Mouse (Mus musculus) heart, postnatal 36 days (tissue): Measurements from ENCODE around the gene Snrnp25. TPM values are rescaled to one million over a fixed set of nuclear protein-coding genes. Genes with fewer than 3 reads are reported as not detected.

Source experiments
- DNase-seq, 2 experiments: peaks; one replicate each; pipeline ENCODE4 v3.0.0; 2021 to 2022
- intact Hi-C: fragments of 180-260 bp; cut with DNase I; formaldehyde crosslinking; loops from one replicate; pipeline ENCODE4 v1.15.1; 2025
- total RNA-seq, 2 experiments: library from RNA; stranded (reverse); gene quantifications; 2 replicates each; pipeline ENCODE4 v1.2.3; 2021

The Snrnp25 gene
- total RNA-seq, 2 experiments from 2014 or later = 11.1 to 12.2 TPM

DNA sequence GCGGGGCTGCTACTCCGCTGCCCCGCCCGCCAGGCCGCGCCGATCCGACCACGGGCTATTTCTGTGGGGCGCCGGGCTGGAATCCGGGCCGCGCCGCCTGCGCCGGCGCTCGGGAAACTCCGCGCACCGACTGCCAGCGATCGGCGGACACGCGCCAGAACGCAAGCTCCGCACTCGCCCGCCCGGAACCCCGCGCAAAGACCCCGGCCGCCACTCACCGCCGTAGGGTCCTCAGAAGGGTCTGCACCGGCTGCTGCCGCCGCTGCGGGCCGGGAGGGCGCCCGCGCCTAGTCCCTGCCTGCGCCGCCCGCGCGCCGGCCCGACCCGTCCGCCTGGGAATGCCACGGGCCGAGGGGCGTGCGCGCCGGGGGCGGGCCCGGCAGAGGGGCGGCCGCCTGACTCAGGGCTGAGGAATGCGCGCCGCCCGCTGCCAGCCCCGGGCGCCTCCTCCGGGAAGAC lies 16.8 kb downstream of the Snrnp25 start, which contains the start of gene Rhbdf1:
TSS of gene Rhbdf1 (minus strand) at position 350 of the 459 bp plus-strand sequence.
- intact Hi-C loops = no loop called here
- DNase-seq = peak in 1 of 2 experiments; percentile 73

DNA sequence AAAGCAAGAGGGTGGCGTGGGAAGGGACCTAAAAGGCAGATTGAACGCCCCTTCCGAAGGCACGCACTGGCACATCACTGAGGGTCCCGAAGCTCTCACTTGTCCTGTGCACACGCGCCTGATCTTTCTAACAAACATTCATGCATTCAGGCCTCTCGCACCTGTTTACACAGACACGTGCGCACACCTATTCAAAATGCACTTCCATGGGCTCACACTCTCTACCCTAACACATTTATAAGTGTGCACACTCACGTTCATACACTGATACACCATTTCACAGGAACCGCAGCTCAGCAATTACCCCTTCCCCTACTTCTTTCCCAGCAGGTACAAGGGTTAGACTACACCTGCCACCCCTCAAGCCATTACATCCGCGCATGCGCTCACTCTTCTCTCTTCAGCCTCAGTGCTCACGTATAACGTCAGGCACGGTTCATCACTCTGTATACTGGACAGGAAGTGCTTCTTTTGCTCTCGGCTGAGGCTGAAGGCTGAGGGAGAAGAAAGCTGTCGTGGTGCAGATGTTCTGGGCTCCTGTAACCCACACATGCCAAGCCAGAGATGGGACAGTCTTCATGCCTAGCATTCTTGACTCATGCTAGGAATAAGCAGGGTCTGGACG lies 17.5 kb downstream of the Snrnp25 start:
- DNase-seq = peak in 1 of 2 experiments; percentile 41

DNA sequence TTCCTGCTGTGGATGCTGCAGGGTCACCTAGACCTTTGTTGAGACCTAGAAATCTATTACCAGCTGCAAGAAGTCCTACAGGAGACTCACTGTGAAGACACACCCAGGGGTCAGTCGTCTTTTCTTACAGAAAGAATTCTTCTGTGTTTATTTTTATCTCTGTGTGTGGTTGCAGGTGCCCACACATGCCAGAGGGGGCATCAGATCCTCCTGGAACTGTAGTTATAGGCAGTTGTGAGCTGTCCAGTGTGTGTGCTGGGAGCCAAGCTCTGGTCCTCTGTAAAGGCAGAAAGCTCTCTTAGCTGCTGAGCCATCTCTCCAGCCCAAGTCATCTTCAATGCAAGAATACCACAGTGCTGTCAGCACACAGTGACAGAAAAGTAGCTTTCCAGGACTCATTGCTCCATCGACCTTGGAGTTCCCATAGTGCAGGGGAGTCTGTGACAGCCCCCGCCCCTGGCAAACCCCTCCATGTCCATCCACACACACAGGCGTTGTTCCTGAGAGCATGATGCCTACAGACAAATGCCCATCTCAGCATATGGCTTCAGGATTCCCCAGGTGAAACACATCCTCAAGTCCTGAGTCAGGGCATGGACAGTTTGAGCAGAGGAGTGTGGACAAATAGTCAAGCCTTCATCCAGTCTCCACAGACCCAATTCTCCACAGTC lies 18.2 kb downstream of the Snrnp25 start:
- intact Hi-C loops = no loop called here

More for the DNA sequence above, 17.5 kb downstream of the Snrnp25 start:
- intact Hi-C loops = no loop called here

DNA sequence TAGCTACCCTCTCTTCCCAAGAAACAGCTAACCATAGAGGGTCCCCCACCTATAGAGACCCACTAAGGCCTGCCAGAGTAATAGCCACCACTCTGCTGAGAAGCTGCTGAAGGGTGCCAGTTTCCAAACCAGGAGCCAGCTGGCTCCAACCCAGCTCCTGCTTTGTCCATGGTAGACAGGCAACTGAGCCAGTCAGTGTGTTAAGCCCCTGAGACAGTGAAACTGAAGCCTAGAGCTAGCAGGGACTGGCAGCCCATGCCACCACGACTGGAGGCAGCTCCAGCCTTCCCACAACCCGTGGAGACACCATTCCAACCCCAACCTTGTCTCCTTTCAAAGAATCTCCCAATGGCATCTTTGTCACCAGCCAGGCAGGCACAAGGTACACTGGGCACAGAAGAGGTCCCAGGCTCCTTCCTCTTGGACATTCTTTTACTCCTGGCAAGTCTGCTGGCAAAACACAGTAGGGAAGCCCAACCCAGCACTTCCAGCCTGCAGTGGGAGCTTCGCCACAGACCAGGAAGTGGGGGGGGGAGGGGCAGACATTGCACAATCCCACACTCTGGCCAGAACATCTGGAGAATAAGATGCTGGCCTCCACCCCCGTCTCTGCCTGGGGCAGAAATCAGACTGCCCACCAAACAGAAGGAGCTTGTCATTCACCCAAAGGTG lies 19.4 kb downstream of the Snrnp25 start:
- intact Hi-C loops = no loop called here
- DNase-seq = peak; percentile 86 to 89

More for the DNA sequence above, 18.2 kb downstream of the Snrnp25 start:
- no peak for DNase-seq

DNA sequence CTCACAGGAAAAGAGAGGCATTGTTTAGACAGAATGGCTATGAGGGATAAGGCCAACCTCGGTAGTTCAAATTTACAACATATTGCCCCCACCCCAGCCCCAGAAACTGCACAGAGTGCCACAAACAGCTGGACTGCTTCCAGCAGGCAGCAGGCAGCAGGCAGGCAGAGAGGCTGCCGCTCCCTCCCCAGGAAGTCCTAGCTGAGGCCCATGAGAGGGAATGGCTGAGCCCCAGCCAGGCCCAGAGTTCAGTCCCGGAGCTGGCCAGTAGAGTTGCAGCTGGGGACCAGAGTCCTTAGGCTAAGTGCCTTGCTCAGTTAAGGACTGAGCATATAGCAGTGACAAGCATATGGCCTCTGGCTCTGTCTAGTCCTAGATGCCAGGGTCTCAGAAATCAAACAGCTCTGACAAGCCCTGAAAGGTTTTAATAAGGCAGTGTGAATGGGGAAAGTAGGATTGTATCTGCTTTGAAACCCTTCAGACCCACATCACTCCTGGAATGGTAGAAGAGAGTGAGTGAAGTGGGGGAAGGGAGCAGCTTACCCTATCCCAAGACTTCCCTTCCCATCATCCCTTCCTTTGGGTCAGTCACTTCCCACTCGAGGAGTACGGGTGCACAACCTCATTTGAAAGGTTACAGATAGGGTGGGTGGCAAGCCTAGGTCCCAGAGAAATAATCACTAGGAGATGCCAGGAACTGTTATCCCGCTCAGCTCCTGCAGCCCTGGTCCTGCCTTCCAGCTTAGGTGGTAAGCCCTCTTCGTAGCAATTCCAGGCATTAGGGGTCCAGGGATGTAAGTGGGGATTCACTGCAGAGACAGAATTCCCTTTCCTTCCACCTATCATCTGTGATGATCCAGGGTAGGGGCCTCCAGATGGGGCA lies 20.2 kb downstream of the Snrnp25 start:
- DNase-seq = peak in 1 of 2 experiments; percentile 46
- intact Hi-C loops = no loop called here

DNA sequence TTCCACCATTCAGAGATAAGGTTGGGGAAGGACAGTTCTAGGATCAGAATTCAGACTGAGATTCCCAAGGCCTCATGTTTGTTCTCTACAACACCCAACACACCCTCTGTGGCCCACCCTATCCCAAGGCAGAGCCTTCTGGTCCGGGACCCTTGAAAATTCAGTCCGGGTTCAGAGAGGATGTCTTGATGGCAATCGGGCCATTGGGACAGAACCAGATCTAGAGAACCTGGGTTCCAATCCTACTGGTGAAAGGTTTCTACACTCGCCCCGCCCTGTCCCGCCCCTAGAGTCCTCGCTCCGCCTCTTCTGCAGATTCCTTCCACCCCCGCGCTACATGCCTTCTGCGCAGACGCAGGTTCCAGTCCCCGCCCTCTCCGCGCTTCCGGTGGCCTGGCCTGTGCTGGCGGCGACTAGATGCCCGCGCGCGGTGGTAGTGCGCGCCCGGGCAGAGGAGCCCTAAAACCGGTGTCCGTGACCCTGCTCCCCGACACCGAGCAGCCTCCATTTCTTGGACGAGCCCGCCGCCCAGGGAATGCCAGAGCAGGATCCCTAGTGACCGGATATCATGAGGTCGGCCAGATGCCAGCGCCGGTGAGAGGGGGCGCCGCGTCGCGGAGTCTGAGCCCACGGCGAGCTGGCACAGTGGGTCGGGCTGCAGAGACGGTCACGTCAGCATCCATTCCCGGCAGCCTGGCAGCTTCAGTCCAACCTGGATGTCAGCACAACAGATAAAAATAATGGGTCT lies 21.1 kb downstream of the Snrnp25 start, which contains the start of gene Mpg:
TSS of gene Mpg (plus strand) at position 382 of the 748 bp plus-strand sequence.
- peak; percentile 91 to 92 for DNase-seq
- intact Hi-C loops = no loop called here

DNA sequence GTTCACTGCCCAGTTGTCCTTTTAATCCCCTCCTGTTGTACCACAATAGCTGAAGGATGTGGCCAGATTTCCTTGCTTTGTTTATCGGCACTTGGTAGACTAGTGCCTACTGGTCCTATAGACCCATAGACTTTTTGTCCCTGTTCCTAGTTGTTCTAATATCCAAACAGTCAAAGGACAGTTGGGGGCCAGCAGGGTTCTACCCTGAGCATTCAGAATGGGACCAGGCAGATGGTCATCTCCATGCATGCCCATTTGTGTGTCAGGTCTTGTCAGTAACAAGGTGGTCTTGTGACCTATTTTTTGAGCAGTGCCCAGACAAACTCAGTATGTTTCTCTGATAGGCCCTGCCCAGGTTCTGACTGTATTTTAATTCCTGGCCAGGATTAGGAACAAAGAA lies 21.8 kb downstream of the Snrnp25 start:
- no peak for DNase-seq
- intact Hi-C loops = no loop called here

DNA sequence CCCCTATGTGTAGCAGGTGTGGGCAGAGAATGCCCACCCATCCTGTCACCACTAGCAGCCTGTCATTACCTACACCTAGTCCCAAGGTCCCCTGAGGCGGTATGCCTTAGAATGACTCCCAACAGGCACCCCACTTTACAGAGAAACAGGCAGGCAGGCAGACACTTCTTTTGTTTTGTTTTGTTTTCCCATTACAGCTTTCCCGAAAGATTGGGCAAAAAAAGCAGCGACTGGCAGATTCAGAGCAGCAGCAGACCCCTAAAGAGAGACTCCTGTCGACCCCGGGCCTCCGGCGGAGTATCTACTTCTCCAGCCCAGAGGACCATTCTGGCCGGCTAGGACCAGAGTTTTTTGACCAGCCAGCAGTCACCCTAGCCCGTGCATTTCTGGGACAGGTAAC lies 22.3 kb downstream of the Snrnp25 start:
- DNase-seq = no peak
- intact Hi-C loops = no loop called here

DNA sequence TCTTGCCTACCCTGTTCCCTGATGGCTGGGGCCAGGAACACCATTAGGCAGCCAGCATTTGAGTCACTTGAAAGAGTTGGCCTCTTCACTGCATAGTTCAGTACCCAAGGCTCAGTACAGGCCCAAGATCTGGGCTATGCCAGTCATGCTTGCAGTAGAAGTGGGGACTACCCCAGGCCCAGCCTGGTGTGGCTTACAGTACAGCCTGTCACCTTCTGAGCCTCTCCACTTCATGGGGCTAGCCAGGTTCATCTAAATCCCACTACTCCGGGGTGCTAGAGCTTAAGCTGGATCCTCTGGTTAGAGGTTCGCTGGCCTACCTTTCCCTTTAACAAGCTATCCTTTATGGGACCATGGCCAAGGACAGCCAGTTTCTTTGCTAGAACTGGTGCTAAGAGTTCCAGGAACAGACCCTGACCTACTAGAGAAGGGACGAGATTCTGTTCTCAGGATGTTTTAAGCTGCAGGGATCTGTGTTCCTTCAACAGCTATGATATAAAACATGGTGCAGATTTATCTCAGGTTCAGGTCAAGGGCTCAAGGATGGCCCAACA lies 23.2 kb downstream of the Snrnp25 start:
- no peak for DNase-seq
- intact Hi-C loops = no loop called here

DNA sequence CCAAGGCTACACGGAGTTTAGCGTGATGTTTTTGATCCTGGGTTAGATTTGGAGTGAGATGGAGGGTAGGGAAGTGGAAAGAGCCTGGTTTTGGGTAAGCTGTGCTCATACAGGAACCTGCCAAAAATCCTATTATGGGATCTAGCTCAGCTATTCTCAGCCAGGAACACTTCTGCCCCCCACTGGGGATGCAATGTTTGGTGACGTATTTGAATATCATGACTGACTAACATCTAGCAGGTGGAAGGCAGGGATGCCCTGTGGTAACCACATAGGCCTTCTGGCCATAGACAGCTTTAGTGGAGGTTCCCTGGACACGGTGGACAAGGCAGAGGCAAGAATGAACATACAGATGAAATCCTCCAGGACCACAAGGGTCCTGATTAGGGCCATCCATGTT lies 25.0 kb downstream of the Snrnp25 start:
- intact Hi-C loops = no loop called here
- no peak for DNase-seq

DNA sequence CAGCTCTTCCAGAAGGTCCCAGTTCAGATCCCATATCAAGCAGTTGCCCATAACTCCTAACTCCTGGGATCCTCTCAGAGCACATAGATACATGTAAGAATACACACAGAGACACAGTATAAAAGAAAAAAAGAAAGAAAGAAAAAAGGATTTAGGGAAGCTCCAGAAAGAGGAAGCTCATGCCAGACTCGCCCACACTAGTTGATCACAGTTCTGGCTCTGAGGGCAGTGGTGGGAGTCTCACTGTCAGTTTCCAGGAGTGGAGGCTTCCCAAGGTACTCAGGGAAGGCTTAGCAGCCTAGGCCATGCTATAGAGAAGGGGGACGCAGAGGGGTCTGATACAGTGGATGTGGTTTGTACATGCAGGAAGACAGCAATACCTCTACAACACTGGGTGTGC lies 25.9 kb downstream of the Snrnp25 start:
- intact Hi-C loops = no loop called here
- no peak for DNase-seq

DNA sequence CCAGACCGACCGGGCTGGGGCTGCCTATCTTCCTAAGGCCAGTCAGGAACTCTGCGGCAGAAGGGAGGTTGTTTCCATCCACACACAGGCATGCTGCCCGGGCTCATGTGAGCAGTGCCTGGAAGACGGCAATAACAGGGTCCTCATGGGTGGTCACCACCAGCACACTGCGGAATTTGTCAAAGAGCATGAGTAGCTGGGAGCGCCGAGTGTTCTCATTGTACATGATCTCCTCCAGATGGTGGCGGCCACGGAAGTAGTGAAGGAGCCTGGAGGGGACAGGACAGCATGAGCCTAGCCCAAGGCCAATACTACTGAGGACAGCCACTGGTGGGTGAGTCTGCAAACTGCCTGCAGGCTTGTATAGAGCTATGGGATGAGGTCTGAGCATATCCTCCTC lies 27.6 kb downstream of the Snrnp25 start:
- DNase-seq = peak in 1 of 2 experiments; percentile 2
- intact Hi-C loops = no loop called here

DNA sequence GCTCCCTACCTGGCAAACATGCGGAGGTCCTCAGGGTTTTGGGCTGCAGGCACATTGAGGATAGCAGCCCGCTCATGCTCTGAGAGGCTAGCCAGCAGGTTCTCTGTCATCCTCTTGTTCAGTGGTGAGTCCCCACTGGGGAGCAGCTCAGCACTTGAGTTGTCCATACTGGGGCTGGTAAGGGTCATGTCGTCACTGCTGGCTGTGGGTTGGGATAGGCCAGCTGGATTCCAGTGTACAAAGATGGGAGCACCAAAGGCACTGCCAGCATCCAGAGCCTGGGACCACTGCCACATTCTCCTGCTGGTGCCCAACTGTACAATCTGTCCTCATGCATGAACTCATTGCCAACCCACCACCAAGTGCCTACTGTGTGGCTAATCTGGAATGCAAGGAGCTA lies 28.7 kb downstream of the Snrnp25 start:
- no peak for DNase-seq
- intact Hi-C loops = no loop called here

DNA sequence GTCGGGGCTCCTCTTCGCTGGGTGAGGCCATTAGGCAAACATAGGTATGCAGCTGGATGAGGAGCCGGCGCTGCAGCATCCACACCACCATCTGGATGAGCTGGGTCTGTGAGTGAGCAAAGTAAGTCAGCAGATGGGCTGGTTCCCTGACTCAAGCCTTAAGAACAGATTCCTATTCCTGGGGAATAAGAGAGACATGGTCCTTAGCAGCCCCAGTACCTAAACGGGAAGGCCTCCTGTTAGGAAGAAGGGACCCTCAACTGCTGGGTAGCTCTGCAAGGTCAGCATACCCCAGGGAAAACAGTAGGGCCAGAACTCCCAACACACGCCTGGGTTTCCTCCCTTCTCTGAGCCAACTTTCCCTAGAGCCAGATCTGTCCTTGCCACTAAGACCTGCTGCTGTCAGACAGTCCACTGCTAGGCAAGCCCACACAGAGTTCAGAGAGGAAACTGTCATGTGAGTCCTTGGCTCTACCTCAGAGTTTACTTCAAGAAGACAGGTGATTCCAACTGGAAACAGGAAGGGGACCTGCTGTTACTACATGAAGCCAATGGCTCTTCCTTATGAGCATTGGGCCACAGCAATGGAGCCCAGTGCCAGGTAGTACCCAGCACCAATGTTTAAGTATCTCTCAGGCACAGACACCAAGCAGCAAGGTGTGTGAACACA lies 29.7 kb downstream of the Snrnp25 start:
- no peak for DNase-seq
- intact Hi-C loops = loop anchor here (5.0 kb wide), 1 partner anchor 52 kb away; the partner anchor contains the start of gene Hbq1b

DNA sequence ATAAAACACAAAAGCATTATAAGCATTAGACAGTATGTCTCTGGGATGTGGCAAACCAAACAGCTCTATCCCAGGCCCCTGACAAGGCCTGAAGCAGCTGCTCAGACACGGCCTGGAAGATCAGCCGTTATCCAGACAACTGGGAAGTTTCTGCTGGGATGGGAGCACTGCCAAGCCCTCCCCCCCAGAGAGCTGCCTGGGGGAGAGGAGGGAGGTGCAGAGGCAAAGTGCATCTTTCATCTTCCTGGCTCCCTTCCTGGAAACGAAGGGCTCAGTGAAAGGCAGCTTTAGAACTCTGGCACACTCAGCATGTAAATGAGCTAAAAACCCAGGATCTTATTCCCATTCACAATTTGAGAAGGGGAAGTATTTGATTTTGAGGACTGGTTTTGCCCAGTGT lies 30.4 kb downstream of the Snrnp25 start:
- intact Hi-C loops = loop anchor here (5.0 kb wide), 1 partner anchor 52 kb away; the partner anchor contains the start of gene Hbq1b

DNA sequence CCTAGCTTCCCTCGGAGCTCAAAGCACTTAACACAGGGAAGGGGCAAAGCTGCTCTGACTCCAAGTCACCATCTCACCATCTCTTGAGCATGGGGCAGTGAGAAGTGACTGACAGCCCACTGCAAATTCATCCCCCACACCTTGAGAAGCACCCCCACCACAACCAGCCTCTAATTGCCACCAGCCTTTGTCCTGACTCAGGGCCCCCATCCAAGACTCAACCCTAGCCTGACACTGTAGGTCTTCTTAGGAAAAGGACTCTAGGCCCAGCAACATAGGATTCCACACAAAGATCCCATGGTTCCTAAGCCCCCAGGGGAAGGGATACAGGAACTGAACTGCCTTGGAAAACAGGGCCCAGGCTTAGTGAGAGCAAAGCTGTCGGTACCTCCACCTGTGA lies 30.9 kb downstream of the Snrnp25 start:
- no peak for DNase-seq
- intact Hi-C loops = loop anchor here (5.0 kb wide), 1 partner anchor 51 kb away; the partner anchor contains the start of gene Hbq1b

More for the DNA sequence above, 30.4 kb downstream of the Snrnp25 start:
- peak; percentile 58 to 59 for DNase-seq

DNA sequence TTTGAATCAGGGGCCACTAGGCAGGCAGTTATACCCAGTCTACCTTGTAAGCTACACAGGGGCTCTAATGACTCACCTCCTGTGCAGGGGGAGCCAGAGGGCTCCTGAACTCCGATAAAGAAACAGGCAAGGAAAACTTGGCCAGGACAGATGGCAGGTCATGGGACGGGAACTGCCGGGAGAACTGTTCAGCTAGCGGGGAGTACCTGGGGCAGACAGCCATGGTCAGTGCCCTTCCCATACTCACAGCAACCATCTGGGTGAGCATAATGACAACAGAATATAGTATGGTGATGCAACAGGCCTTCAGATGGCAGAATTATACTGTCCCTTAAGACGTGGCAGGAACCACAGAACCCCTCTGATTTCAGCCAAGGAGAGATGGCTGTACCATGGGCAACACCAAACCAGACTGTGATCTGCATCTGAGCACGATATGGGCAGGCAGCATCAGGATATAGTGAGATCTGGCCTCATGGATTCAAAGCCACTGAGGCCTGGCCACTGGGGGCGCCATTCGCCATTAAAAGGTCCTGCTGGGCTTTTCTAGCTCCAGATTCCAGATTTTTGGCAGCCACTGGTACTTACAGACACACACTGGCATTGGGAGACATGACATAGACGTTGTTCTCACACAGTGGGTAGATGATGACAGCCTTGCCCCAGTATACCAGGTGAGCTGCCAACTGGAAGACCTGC lies 31.6 kb downstream of the Snrnp25 start:
- peak; percentile 50 to 70 for DNase-seq
- intact Hi-C loops = loop anchor here (5.0 kb wide), 1 partner anchor 50 kb away; the partner anchor contains the start of gene Hbq1b

DNA sequence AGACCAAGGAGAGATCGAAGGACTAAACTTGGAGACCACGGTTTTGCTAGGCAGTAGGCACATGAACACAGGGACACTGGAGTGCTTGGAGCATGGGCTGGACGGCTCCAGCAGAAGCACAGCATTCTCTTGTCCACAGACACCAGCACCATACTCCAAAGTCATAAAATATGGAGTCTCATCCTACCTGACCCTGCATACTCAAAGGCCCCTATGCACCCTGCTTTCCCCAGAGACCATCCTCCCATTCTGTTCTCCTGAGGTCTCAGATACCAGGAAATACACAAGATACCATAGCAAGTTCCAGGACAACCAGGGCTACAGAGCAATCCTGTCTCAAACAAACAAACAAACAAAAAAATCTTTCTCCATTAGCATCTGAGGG lies 32.2 kb downstream of the Snrnp25 start:
- intact Hi-C loops = loop anchor here (5.0 kb wide), 1 partner anchor 50 kb away; the partner anchor contains the start of gene Hbq1b

More for the DNA sequence above, 32.2 kb downstream of the Snrnp25 start:
- no peak for DNase-seq
